Mouse (Mus musculus) bone marrow macrophage, adult 2 months (primary cell): ENCODE results near the gene Spire2.

Experiments
- CTCF ChIP-seq: IDR thresholded peaks from 2 replicates; pipeline ENCODE4 v1.5.1; 2012; ENCODE audit warnings: low read depth, mild to moderate bottlenecking, low read length, moderate library complexity
- POLR2A ChIP-seq: IDR thresholded peaks from 2 replicates; pipeline ENCODE4 v1.6.1; 2012; ENCODE audit warnings: mild to moderate bottlenecking, low read depth, low read length, borderline replicate concordance

DNA sequence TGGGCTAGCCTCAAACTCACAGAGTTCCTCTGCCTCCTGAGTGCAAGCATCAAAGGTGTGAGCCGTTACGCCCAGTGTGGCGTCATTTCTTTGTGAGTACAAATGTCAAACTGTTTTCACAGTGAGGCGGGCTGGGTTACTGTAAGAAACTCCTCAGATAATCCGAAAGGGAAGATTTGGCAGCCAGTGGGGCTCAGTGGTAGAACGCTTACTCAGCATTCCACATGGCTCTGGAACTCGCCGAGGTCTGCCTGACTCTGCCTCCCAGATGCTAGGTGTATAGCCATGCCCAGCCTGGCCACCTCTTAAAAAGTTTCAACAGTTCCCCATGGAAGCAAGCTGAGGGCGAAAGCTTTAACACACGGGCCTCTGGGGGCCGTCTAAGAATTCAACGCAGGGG is 19.6 kb downstream of the Spire2 start:
- no peak for TF ChIP-seq CTCF
- no peak for TF ChIP-seq POLR2A
